Mouse (Mus musculus) Patski (cell line): ENCODE results near the gene Nptx1. TPM values are rescaled to one million over a fixed set of nuclear protein-coding genes. Genes with fewer than 3 reads are reported as not detected.

Experiments used
- ATAC-seq: fragments of 100-300 bp; one replicate; pipeline ENCODE4 v1.8.0; 2021
- CTCF ChIA-PET: fragments of 350-600 bp; sonication (Branson Sonifier 250); formaldehyde crosslinking; loops from one replicate; lab custom pipeline; 2022; ENCODE audit warnings: inconsistent platforms; lab: Charles Lee
- POLR2A ChIA-PET: fragments of 350-600 bp; sonication (Branson Sonifier 250); formaldehyde crosslinking; loops from one replicate; lab custom pipeline; 2022; ENCODE audit warnings: antibody characterized with exemption, inconsistent platforms; lab: Charles Lee
- DNase-seq: peaks from one replicate; pipeline ENCODE4 v3.0.0-alpha.2; 2011; ENCODE audit warnings: low read depth, low spot score
- H3K27me3 ChIP-seq: fragments of 371-371 bp; one replicate; pipeline ENCODE4 v1.5.1; 2021
- CTCF ChIP-seq: fragments of 100-300 bp; IDR thresholded peaks from one replicate; pipeline ENCODE4 v1.5.1; 2021
- in situ Hi-C: fragments of 300-500 bp; cut with MboI; formaldehyde crosslinking; loops from 3 replicates; pipeline ENCODE4 v1.11.1; 2018; ENCODE audit warnings: low pct_unique_long_range_greater_than_20kb, mixed read lengths
- polyA plus RNA-seq: library from polyadenylated mRNA; unstranded; gene quantifications from one replicate; pipeline ENCODE4 v1.2.3, GENCODE M21; 2021

The Nptx1 gene
- polyA plus RNA-seq, 1 experiment from 2014 or later = 0.06 TPM

- no peak for ATAC-seq
- POLR2A ChIA-PET = no interaction called here
- peaks cover 30% of the 10 kb centered on the region for H3K27me3 ChIP-seq
- in situ Hi-C loops = no loop called here
- CTCF ChIA-PET = interaction anchor here (1.0 kb wide), 1 partner anchor 251 kb away, joined by 3 read pairs; no protein-coding TSS in a partner anchor
- no peak for DNase-seq
- no peak for TF ChIP-seq CTCF
Observed at GRCm38 (mm10) chr11:119565021-119565420, 17.5 kb upstream of the Nptx1 start.

DNA sequence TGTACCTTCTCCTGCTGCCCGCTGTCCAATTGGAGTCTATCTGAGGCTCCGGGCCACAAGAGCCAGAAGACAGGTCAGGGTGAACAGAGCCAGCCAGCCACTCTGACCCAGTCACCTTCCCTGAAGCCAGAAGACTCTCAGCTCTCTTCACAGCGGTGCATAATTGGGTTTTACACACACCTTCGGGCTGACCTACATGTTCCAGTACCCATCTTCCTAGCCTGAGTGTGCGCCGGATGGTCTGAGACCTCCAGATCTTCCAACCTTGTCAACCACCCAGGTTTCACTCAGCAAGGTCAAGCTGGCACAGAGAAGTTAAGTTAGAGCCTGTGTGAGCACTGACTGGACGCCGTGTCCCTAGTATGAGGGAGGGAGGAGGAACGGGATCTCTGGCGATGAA, 16.8 kb upstream of the Nptx1 start:
- DNase-seq (no peak), ATAC-seq (no peak)
- no peak for TF ChIP-seq CTCF
- ChIA-PET POLR2A (no interaction called here), CTCF (no interaction called here)
- in situ Hi-C loops = no loop called here
- peaks cover 31% of the 10 kb centered on the region for H3K27me3 ChIP-seq

GRCm38 (mm10) chr11:119563166-119563565, 15.6 kb upstream of the Nptx1 start:
- no peak for ATAC-seq
- TF ChIP-seq CTCF = no peak

DNA sequence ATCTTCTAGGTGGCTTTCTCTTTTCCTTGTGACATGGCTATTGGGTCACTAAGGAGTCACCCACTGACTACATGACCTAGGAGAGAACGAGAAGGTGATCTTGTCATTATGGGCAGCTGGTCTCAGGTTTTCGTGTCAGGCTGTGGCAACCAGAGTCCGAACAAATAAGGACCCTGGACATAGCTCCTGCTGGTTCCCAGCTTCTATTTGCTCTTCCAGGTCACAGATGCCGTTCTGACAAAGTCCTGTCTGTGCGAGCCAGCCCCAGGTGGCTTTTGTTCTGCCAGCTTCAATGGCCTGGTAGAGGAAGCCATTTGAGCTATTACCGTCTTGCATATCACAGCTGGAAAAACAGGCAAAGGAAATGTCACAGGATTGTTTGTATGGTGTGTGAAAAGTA, 14.7 kb upstream of the Nptx1 start:
- POLR2A ChIA-PET = no interaction called here
- no peak for TF ChIP-seq CTCF
- H3K27me3 ChIP-seq = peaks cover 31% of the 10 kb centered on the region
- no peak for DNase-seq
- in situ Hi-C loops = no loop called here
- CTCF ChIA-PET = no interaction called here
- no peak for ATAC-seq

More at GRCm38 (mm10) chr11:119563166-119563565, 15.6 kb upstream of the Nptx1 start:
- ChIA-PET CTCF (no interaction called here), POLR2A (no interaction called here)
- in situ Hi-C loops = no loop called here
- peaks cover 31% of the 10 kb centered on the region for H3K27me3 ChIP-seq
- no peak for DNase-seq

DNA sequence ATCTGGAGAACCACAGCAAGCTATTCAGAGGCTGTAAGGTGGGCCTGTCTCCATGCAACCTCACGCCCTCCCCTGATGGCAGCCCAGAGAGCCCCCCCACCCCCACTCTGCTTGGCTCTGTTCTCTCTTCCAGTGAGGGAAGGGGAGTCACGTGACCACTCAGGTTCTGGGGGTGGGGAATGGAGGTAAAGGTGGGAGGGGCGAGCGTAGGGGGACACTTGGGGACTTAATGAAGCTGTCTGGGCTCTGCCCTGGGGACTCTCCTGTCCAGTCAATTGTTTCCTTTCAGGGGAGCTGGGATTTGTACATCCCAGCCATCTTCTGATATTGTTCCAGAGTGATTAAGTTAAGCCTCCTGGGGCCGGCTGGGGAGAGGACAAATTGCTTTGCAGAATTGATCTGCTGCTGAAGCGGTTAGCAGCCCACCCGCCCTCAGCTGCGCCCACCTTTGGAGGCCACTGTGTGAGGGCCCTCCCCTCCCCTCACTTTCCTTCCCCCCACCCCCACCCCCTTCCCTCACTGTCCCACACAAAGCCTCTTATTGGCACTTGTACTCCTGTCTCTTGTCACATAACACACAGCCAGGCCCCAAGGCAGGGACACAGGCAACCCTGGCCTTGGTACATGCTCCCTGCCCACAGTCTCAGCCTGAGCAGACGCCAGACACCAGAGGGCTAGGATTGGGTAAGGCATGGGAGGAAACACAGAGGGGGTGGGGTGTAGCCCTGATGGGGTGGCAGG, 11.5 kb upstream of the Nptx1 start:
- ChIA-PET POLR2A (no interaction called here), CTCF (no interaction called here)
- in situ Hi-C loops = no loop called here
- DNase-seq (no peak), ATAC-seq (no peak)
- H3K27me3 ChIP-seq = peaks cover 22% of the 10 kb centered on the region
- no peak for TF ChIP-seq CTCF

DNA sequence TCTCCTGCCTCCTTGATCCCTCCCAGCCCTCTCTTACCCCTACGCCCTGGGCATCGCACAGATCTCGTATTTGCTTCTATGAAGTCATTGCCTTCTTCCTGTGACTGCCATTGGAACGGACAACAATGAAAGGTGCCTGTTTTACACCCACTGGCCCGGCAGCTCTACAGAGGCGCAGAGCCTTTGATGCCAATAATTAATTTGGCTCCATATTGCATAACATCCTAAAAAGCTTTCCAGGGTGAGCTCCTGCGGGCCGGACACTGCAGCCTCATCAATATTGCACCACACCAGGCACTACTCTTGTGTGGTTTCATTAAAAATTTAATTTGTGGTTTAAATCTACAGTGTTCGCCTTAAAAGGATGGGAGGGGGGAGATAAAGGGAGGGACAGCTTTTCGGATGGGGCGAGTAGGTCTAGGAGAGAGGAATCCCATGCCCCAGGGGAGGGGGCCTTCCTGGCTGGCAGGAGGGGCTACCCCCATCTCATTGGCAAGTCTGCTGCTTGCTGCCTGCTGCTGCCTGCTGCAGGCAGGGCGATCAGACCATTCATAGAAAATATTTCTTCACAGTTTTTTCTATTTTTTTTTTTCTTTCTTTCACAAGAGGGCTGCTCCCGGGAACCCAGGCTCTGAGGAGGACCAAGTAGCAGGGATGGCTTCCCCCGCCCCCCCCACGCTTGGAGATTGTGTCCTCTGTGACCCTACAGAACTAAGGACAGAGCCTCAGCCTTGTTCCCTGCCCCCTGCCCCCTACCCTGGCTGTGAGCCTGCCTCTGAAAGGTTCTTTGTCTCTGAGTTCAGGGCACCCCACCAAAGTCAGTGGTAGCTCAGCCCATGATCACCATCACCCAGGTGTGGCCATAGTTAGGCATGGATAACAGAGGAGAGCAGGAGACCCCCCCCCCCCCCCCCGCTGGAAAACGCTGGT, 10.7 kb upstream of the Nptx1 start:
- ChIA-PET POLR2A (no interaction called here), CTCF (interaction anchor here (1.0 kb wide), 1 partner anchor 13 kb away, joined by 3 read pairs; no protein-coding TSS in a partner anchor)
- no peak for ATAC-seq
- in situ Hi-C loops = no loop called here
- peaks cover 15% of the 10 kb centered on the region for H3K27me3 ChIP-seq
- TF ChIP-seq CTCF = no peak
- no peak for DNase-seq

DNA sequence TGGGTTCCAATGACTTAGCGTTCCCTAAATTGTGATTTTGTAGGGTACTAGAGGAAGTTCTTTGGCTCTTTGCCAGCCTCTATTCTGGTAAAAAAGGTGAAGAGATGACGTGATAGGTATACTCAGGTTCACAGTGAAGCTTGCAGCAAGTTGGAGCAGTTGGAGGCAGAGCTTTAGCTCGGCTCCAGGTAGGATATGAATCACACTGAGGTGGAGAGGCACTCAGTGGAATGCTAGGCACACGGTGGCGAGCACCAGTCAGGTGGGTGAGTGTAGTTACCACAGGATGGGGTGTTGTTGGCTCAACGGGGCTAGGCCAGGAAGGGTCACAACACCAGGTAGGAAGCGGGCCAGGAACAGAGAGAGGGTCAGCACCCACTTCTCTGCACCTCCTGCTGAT, 7.6 kb upstream of the Nptx1 start:
- DNase-seq (no peak), ATAC-seq (no peak)
- ChIA-PET CTCF (no interaction called here), POLR2A (interaction anchor here (1.1 kb wide), 1 partner anchor 19 kb away, joined by 3 read pairs; no protein-coding TSS in a partner anchor)
- peaks cover 2% of the 10 kb centered on the region for H3K27me3 ChIP-seq
- TF ChIP-seq CTCF = no peak
- in situ Hi-C loops = no loop called here

DNA sequence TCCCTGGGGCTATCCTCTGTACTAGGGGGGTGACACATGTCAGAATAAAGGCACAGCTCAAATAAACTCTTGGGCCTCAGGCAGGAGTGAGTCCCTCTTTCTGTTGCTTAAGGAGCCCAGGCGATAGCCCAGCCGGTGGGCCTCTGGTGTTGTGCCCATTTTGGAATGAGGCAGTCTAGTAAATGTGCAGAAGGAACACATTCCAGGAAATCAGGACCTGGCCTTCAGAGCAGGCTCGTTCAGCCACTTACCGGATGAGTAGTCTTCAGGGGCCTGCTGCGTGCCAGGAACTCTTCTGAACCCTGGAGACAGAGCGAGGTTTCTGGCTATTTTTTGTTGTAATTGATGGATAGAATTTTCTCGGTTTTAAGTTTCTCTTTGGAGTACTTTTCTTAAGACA, 7.2 kb upstream of the Nptx1 start:
- H3K27me3 ChIP-seq = no peaks in the 10 kb centered on the region
- ATAC-seq (no peak), DNase-seq (no peak)
- POLR2A ChIA-PET = interaction anchor here (1.1 kb wide), 1 partner anchor 19 kb away, joined by 3 read pairs; no protein-coding TSS in a partner anchor
- in situ Hi-C loops = no loop called here
- TF ChIP-seq CTCF = no peak
- CTCF ChIA-PET = no interaction called here

GRCm38 (mm10) chr11:119552902-119553802, 5.6 kb upstream of the Nptx1 start:
- H3K27me3 ChIP-seq = peaks cover 14% of the 10 kb centered on the region
- POLR2A ChIA-PET = no interaction called here
- CTCF ChIA-PET = no interaction called here
- DNase-seq = no peak
- in situ Hi-C loops = no loop called here
- TF ChIP-seq CTCF = no peak
- ATAC-seq = no peak

- ATAC-seq (no peak), DNase-seq (no peak)
- ChIA-PET POLR2A (no interaction called here), CTCF (no interaction called here)
- H3K27me3 ChIP-seq = peaks cover 19% of the 10 kb centered on the region
- in situ Hi-C loops = no loop called here
- TF ChIP-seq CTCF = no peak
Observed at GRCm38 (mm10) chr11:119552301-119552700, 4.7 kb upstream of the Nptx1 start.
